Mouse (Mus musculus) left cerebral cortex, postnatal 36 days (tissue): Measurements from ENCODE around the gene Kank1. TPM values are rescaled to one million over a fixed set of nuclear protein-coding genes. Genes with fewer than 3 reads are reported as not detected.
"Not testable (repeated sequence)": the region's sequence is repeated elsewhere in the genome, so short reads cannot be mapped to it uniquely, and the experiment has no call there.

ENCODE experiments used
- DNase-seq, 2 experiments: peaks; one replicate each; pipeline ENCODE4 v3.0.0; 2021 to 2022; ENCODE audit warnings: low spot score in 2 of 2, mixed read lengths in 1 of 2
- intact Hi-C: fragments of 180-260 bp; cut with DNase I; formaldehyde crosslinking; loops from one replicate; pipeline ENCODE4 v1.15.1; 2025
- total RNA-seq, 2 experiments: library from RNA; stranded (reverse); gene quantifications; 2 replicates each; pipeline ENCODE4 v1.2.3; 2021

Kank1 gene
- total RNA-seq, 2 experiments from 2014 or later, result 17.5 to 17.9 TPM

- DNase-seq, result peak in 1 of 2 experiments; percentile 25
- intact Hi-C loops, result loop anchor here (5.0 to 10.0 kb wide), 2 partner anchors 319 to 486 kb away; partner anchors contain the start of gene Cbwd1
Measured at GRCm38 (mm10) chr19:25450869-25451629, 214.3 kb downstream of the Kank1 start.

- no peak for DNase-seq
- intact Hi-C loops, result loop anchor here (5.0 to 10.0 kb wide), 2 partner anchors 321 to 488 kb away; partner anchors contain the start of gene Cbwd1
Measured at GRCm38 (mm10) chr19:25453146-25453545, 216.4 kb downstream of the Kank1 start.

- intact Hi-C loops, result no loop called here
- no peak for DNase-seq
Measured at GRCm38 (mm10) chr19:25460760-25461159, 224.0 kb downstream of the Kank1 start.

GRCm38 (mm10) chr19:25461553-25462320 is 225.0 kb downstream of the Kank1 start:
- intact Hi-C loops, result no loop called here
- no peak for DNase-seq

GRCm38 (mm10) chr19:25475806-25476205 is 239.0 kb downstream of the Kank1 start:
- intact Hi-C loops, result not testable (repeated sequence)

GRCm38 (mm10) chr19:25479152-25479669 is 242.4 kb downstream of the Kank1 start:
- intact Hi-C loops, result no loop called here
- no peak for DNase-seq

More at GRCm38 (mm10) chr19:25475806-25476205, 239.0 kb downstream of the Kank1 start:
- not testable (repeated sequence) for DNase-seq

GRCm38 (mm10) chr19:25480820-25481219 is 244.0 kb downstream of the Kank1 start:
- intact Hi-C loops, result no loop called here
- DNase-seq, result no peak

Other genes with a start within 250 kb of the Kank1 start
- 1 to 10 TPM; 2.3 to 4.6 TPM for gene Dock8, start 237.4 kb upstream of the Kank1 start, total RNA-seq